Mouse (Mus musculus): Measurements from ENCODE around the gene Ccdc171.

DNA sequence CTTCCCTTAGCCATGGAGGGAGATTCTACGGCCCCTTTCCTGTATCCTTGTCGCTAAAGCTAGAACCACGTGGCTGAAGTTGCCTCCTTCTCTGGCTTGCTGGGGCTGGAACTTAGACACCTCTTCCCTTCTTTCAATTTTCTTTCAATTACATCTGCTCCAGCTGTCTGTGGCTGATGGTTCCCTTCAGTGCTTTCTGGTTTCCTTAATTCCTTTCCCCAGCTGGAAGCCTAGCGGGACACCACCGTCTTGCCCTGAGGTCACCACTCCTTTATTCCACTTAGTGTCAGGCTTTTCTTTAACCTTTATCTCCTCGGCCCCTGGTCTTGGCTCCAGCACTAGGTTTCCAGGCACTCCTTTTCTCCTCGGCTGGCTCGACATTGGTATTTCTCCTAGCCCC, 14.3 kb upstream of the Ccdc171 start:
- TF ChIP-seq POLR2A (IDR thresholded peaks at IDR 0.05; ENCODE audit: insufficient read depth, low read depth, low read length) (no peak), CTCF (IDR thresholded peaks at IDR 0.05) (no peak), EP300 (IDR thresholded peaks at IDR 0.05; ENCODE audit: insufficient read depth, low read depth, low read length) (no peak)

Data from heart, adult 2 months (tissue).